12 mouse cellular contexts compared by ENCODE assay signal in genomic region chr1:153202195-153202594, GRCm38 (mm10). TPM values are rescaled to one million over a fixed set of nuclear protein-coding genes. Genes with fewer than 3 reads are reported as not detected.
DNase-seq lines count a peak whose midpoint lies in the region; ATAC-seq and TF ChIP-seq lines count a peak whose summit lies in the region.
"Had no signal": no experiment of that assay in that cellular context is flagged by ENCODE, and none has a peak within 500 bp of the region (broad histone marks: within the 10 kb centered on the region; RNA-seq: fewer than 3 reads in every experiment).

No protein-coding gene starts in this region.

- no peak overlapping the region for H3K9ac ChIP-seq in heart, embryonic 13.5 days
- no peak overlapping the region for H3K9ac ChIP-seq in forebrain, embryonic 13.5 days

- peaks cover 41% of the 10 kb centered on the region for H3K4me1 ChIP-seq in heart, embryonic 13.5 days
- H3K4me1 ChIP-seq in forebrain, embryonic 13.5 days: peaks cover 19% of the 10 kb centered on the region

- H3K27me3 ChIP-seq in heart, embryonic 13.5 days (replicated peaks): no peaks in the 10 kb centered on the region
- H3K27me3 ChIP-seq in forebrain, embryonic 13.5 days: no peaks in the 10 kb centered on the region
- H3K27me3 ChIP-seq in myocyte (ENCODE audit: control insufficient read depth, insufficient read depth, insufficient read length): no peaks in the 10 kb centered on the region
- H3K27me3 ChIP-seq: CH12.LX had no signal

- H3K4me2 ChIP-seq in heart, embryonic 13.5 days: no peak overlapping the region
- no peak overlapping the region for H3K4me2 ChIP-seq in forebrain, embryonic 13.5 days
- peak overlapping the region; percentile 36 for H3K4me2 ChIP-seq in myocyte (ENCODE audit: low read depth)

- no peaks in the 10 kb centered on the region for H3K36me3 ChIP-seq in heart, embryonic 13.5 days
- H3K36me3 ChIP-seq in forebrain, embryonic 13.5 days (ENCODE audit: poor library complexity, severe bottlenecking): no peaks in the 10 kb centered on the region
- no peaks in the 10 kb centered on the region for H3K36me3 ChIP-seq in myocyte (ENCODE audit: control insufficient read depth, insufficient read depth)

- H3K4me3 ChIP-seq in heart, embryonic 13.5 days: no peak overlapping the region
- H3K4me3 ChIP-seq in forebrain, embryonic 13.5 days: no peak overlapping the region
- H3K4me3 ChIP-seq in myocyte: no peak overlapping the region

- intact Hi-C loops in heart, postnatal 36 days (cut with DNase I): no loop called here

- no peak for DNase-seq in heart, postnatal 36 days
- DNase-seq in Muller cell, postnatal 12 days (ENCODE audit: inconsistent ontology term): peak; percentile 87
- DNase-seq in testis, postnatal 10 days (ENCODE audit: low spot score): no peak
- DNase-seq in cerebellum, adult 18-20 months: no peak
- DNase-seq in testis, postnatal 14 days (ENCODE audit: low spot score): no peak
- DNase-seq: gastrocnemius, postnatal 14 days; right cerebral cortex, postnatal 14 days had no signal

- TF ChIP-seq POLR2A in myocyte (IDR thresholded peaks at IDR 0.05; ENCODE audit: insufficient read length, low read depth): no peak

- no peaks in the 10 kb centered on the region for H3K79me2 ChIP-seq in myocyte (ENCODE audit: control insufficient read depth, insufficient read depth)

- H3K27ac ChIP-seq in heart, embryonic 13.5 days (replicated peaks): 0 out of 2 replicates have a peak overlapping the region, but pooled peaks have one; percentile 58
- no peak overlapping the region for H3K27ac ChIP-seq in forebrain, embryonic 13.5 days

- no peaks in the 10 kb centered on the region for H3K9me3 ChIP-seq in heart, embryonic 13.5 days
- H3K9me3 ChIP-seq in forebrain, embryonic 13.5 days (replicated peaks): no peaks in the 10 kb centered on the region

- H3ac ChIP-seq in myocyte (ENCODE audit: control insufficient read depth, insufficient read length): no peak overlapping the region

- no peak for ATAC-seq in heart, embryonic 13.5 days (ENCODE audit: extremely low read depth, insufficient number of reproducible peaks, low FRiP score, low TSS enrichment)
- ATAC-seq in forebrain, embryonic 13.5 days: peak; percentile 38; the same call in 1 of the 2 replicates
- ATAC-seq: inflammation-experienced regulatory T-cells, adult 6 months had no signal

- WGBS in heart, embryonic 13.5 days: 41% methylated on average over 8 of the region's 8 CpGs
- WGBS in forebrain, embryonic 13.5 days: 43% methylated on average over 8 of the region's 8 CpGs

TF ChIP-seq in myocyte, 11 proteins besides CTCF, POLR2A, EP300 and RAD21:
- no peak for TF ChIP-seq REST (IDR thresholded peaks at IDR 0.05; ENCODE audit: insufficient read depth, insufficient read length)
- peak in 2 of 3 experiments; percentile 73 to 81 for TF ChIP-seq MYOD1 (IDR thresholded peaks at IDR 0.05; ENCODE audit: control insufficient read depth in 1 of 3, insufficient read length in 2 of 3, low read depth in 2 of 3)
- TF ChIP-seq POLR2AphosphoS2 (IDR thresholded peaks at IDR 0.05; ENCODE audit: insufficient read length, low read depth): no peak
- no peak for TF ChIP-seq CEBPB (IDR thresholded peaks at IDR 0.05; ENCODE audit: insufficient read depth, poor library complexity, severe bottlenecking)
- no peak for TF ChIP-seq E2F4 (IDR thresholded peaks at IDR 0.05; ENCODE audit: insufficient read depth)
- TF ChIP-seq SRF (IDR thresholded peaks at IDR 0.05; ENCODE audit: control insufficient read depth, insufficient read length, low read depth): no peak
- no peak for TF ChIP-seq MAX (IDR thresholded peaks at IDR 0.05; ENCODE audit: low read depth)
- TF ChIP-seq TCF3 (IDR thresholded peaks at IDR 0.05; ENCODE audit: insufficient read length, low read depth): peak; percentile 17
- peak in 2 of 3 experiments; percentile 22 to 83 for TF ChIP-seq MYOG (IDR thresholded peaks at IDR 0.05; ENCODE audit: control insufficient read depth in 1 of 3, insufficient read depth in 1 of 3, insufficient read length in 2 of 3, low read depth in 2 of 3)
- no peak for TF ChIP-seq USF1 (IDR thresholded peaks at IDR 0.05; ENCODE audit: low read depth)
- TF ChIP-seq TCF12 (IDR thresholded peaks at IDR 0.05; ENCODE audit: insufficient read depth, poor library complexity, severe bottlenecking): peak; percentile 17
TF ChIP-seq in myocyte: peak in this region for 4.

RNA-seq across cellular contexts. Expression of gene Lamc2, which starts 15.9 kb away (rescaled TPM):
- polyA plus RNA-seq in heart, embryonic 13.5 days (2015; fragmentation: Nextera tagmentation; extraction: Ambion mirVana): 10.0 and 10.4 TPM in 2 replicates
- 1 to 10 TPM; 6.3 to 7.7 TPM for total RNA-seq in heart, postnatal 36 days (2021)
- polyA plus RNA-seq in forebrain, embryonic 13.5 days (2015; fragmentation: Nextera tagmentation; extraction: Ambion mirVana): 0.14 and 0.67 TPM in 2 replicates
- 10.2 TPM for polyA plus RNA-seq in myocyte (2012; fragmentation: generic; extraction: Trizol)
